Mouse (Mus musculus): ENCODE data around the gene Ciita. TPM values are rescaled to one million over a fixed set of nuclear protein-coding genes. Genes with fewer than 3 reads are reported as not detected.

The Ciita gene
- polyA plus RNA-seq, 1 experiment from 2014 or later = 0.49 TPM

- no peak overlapping the region for H3K4me2 ChIP-seq (ENCODE audit: low read depth, low read length)
- ATAC-seq (ENCODE audit: insufficient read depth, low FRiP score) = no peak
Observed at GRCm38 (mm10) chr16:10499122-10499521, 19.3 kb downstream of the Ciita start.

GRCm38 (mm10) chr16:10501865-10502264 lies 22.0 kb downstream of the Ciita start:
- Histone ChIP-seq H3K4me2 (ENCODE audit: low read depth, low read length) (no peak overlapping the region), H3K9me3 (replicated peaks; ENCODE audit: control insufficient read depth, low read length) (no peaks in the 10 kb centered on the region), H3K4me1 (ENCODE audit: control insufficient read depth, insufficient read depth, low read length) (no peaks in the 10 kb centered on the region), H3K27ac (ENCODE audit: low read length) (no peak overlapping the region), H3K4me3 (replicated peaks; ENCODE audit: low read length) (no peak overlapping the region), H3K36me3 (ENCODE audit: control insufficient read depth, insufficient read depth, low read length) (no peaks in the 10 kb centered on the region), H3K9ac (ENCODE audit: low read length) (no peak overlapping the region), H3K27me3 (ENCODE audit: control insufficient read depth, insufficient read depth, low read length) (no peaks in the 10 kb centered on the region)
- WGBS = 12% methylated on average over 8 of the region's 8 CpGs
- ATAC-seq (ENCODE audit: insufficient read depth, low FRiP score) = no peak; the same call in 1 of the 2 replicates

More at GRCm38 (mm10) chr16:10499122-10499521, 19.3 kb downstream of the Ciita start:
- H3K27me3 ChIP-seq (ENCODE audit: control insufficient read depth, insufficient read depth, low read length) = no peaks in the 10 kb centered on the region
- no peaks in the 10 kb centered on the region for H3K4me1 ChIP-seq (ENCODE audit: control insufficient read depth, insufficient read depth, low read length)
- 52% methylated on average over 1 of the region's 1 CpGs for WGBS
- H3K27ac ChIP-seq (ENCODE audit: low read length) = no peak overlapping the region
- H3K36me3 ChIP-seq (ENCODE audit: control insufficient read depth, insufficient read depth, low read length) = no peaks in the 10 kb centered on the region
- H3K4me3 ChIP-seq (replicated peaks; ENCODE audit: low read length) = no peak overlapping the region
- no peak overlapping the region for H3K9ac ChIP-seq (ENCODE audit: low read length)
- H3K9me3 ChIP-seq (replicated peaks; ENCODE audit: control insufficient read depth, low read length) = no peaks in the 10 kb centered on the region

DNA sequence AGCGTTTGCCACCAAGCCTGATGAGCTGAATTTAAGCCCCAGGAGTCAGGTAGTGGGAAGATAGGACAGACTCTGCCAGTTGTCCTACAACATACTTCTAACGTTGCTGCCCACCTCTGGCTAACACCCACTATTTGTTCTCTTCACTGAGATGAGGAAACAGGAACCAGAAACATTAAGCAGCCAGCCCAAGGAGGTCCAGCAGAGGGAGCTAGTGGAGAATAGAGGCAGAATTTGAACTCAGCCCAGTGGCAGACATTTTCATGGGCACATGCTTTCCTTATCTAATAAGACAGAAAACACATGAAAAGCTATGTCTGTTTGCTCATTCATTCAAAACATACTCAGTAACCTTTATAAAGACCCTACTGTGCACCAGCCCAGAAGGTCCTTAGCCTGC lies 23.2 kb downstream of the Ciita start:
- H3K36me3 ChIP-seq (ENCODE audit: control insufficient read depth, insufficient read depth, low read length) = no peaks in the 10 kb centered on the region
- WGBS = 62% methylated on average over 2 of the region's 2 CpGs
- no peaks in the 10 kb centered on the region for H3K4me1 ChIP-seq (ENCODE audit: control insufficient read depth, insufficient read depth, low read length)

GRCm38 (mm10) chr16:10507445-10507844 lies 27.6 kb downstream of the Ciita start:
- H3K36me3 ChIP-seq (ENCODE audit: control insufficient read depth, insufficient read depth, low read length) = no peaks in the 10 kb centered on the region
- no peak overlapping the region for H3K4me3 ChIP-seq (replicated peaks; ENCODE audit: low read length)
- H3K27me3 ChIP-seq (ENCODE audit: control insufficient read depth, insufficient read depth, low read length) = no peaks in the 10 kb centered on the region
- H3K4me2 ChIP-seq (ENCODE audit: low read depth, low read length) = no peak overlapping the region
- H3K9me3 ChIP-seq (replicated peaks; ENCODE audit: control insufficient read depth, low read length) = no peaks in the 10 kb centered on the region
- WGBS = 66% methylated on average over 4 of the region's 4 CpGs
- no peak overlapping the region for H3K27ac ChIP-seq (ENCODE audit: low read length)
- no peak overlapping the region for H3K9ac ChIP-seq (ENCODE audit: low read length)
- no peaks in the 10 kb centered on the region for H3K4me1 ChIP-seq (ENCODE audit: control insufficient read depth, insufficient read depth, low read length)
- no peak for ATAC-seq (ENCODE audit: insufficient read depth, low FRiP score)

More for the DNA sequence above, 23.2 kb downstream of the Ciita start:
- no peak overlapping the region for H3K27ac ChIP-seq (ENCODE audit: low read length)
- H3K4me2 ChIP-seq (ENCODE audit: low read depth, low read length) = no peak overlapping the region
- no peaks in the 10 kb centered on the region for H3K27me3 ChIP-seq (ENCODE audit: control insufficient read depth, insufficient read depth, low read length)
- no peak for ATAC-seq (ENCODE audit: insufficient read depth, low FRiP score)
- no peaks in the 10 kb centered on the region for H3K9me3 ChIP-seq (replicated peaks; ENCODE audit: control insufficient read depth, low read length)
- H3K4me3 ChIP-seq (replicated peaks; ENCODE audit: low read length) = no peak overlapping the region
- no peak overlapping the region for H3K9ac ChIP-seq (ENCODE audit: low read length)

DNA sequence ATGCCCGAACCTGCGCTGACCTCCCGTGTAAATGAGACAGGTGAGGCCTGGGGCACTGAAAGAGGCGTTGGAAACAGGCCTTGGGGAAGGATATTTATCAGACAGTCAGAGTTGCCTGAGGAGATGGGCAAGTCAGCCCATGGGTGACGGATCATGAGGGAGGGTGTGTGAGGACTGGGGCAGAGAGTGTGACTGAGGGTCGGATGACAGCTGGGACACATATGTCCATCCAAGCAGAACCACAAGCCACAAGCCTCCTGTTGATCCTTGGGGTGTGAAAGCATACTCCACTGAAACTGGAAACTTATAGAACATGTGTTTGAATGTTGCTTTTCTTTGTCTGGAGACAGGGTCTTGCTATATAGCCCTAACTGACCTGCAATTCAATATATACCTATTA lies 28.8 kb downstream of the Ciita start:
- H3K27ac ChIP-seq (ENCODE audit: low read length) = no peak overlapping the region
- H3K9me3 ChIP-seq (replicated peaks; ENCODE audit: control insufficient read depth, low read length) = no peaks in the 10 kb centered on the region
- no peak overlapping the region for H3K4me2 ChIP-seq (ENCODE audit: low read depth, low read length)
- ATAC-seq (ENCODE audit: insufficient read depth, low FRiP score) = no peak
- no peak overlapping the region for H3K9ac ChIP-seq (ENCODE audit: low read length)
- H3K36me3 ChIP-seq (ENCODE audit: control insufficient read depth, insufficient read depth, low read length) = no peaks in the 10 kb centered on the region
- H3K4me3 ChIP-seq (replicated peaks; ENCODE audit: low read length) = no peak overlapping the region
- H3K4me1 ChIP-seq (ENCODE audit: control insufficient read depth, insufficient read depth, low read length) = no peaks in the 10 kb centered on the region
- 53% methylated on average over 6 of the region's 6 CpGs for WGBS
- no peaks in the 10 kb centered on the region for H3K27me3 ChIP-seq (ENCODE audit: control insufficient read depth, insufficient read depth, low read length)

- no peaks in the 10 kb centered on the region for H3K36me3 ChIP-seq (ENCODE audit: control insufficient read depth, insufficient read depth, low read length)
- 52% methylated on average over 14 of the region's 14 CpGs for WGBS
- no peaks in the 10 kb centered on the region for H3K27me3 ChIP-seq (ENCODE audit: control insufficient read depth, insufficient read depth, low read length)
- no peaks in the 10 kb centered on the region for H3K9me3 ChIP-seq (replicated peaks; ENCODE audit: control insufficient read depth, low read length)
- H3K4me2 ChIP-seq (ENCODE audit: low read depth, low read length) = no peak overlapping the region
- no peak for ATAC-seq (ENCODE audit: insufficient read depth, low FRiP score)
- H3K27ac ChIP-seq (ENCODE audit: low read length) = no peak overlapping the region
- H3K4me1 ChIP-seq (ENCODE audit: control insufficient read depth, insufficient read depth, low read length) = no peaks in the 10 kb centered on the region
- no peak overlapping the region for H3K4me3 ChIP-seq (replicated peaks; ENCODE audit: low read length)
- H3K9ac ChIP-seq (ENCODE audit: low read length) = no peak overlapping the region
Observed at GRCm38 (mm10) chr16:10510477-10511133, 30.7 kb downstream of the Ciita start.

DNA sequence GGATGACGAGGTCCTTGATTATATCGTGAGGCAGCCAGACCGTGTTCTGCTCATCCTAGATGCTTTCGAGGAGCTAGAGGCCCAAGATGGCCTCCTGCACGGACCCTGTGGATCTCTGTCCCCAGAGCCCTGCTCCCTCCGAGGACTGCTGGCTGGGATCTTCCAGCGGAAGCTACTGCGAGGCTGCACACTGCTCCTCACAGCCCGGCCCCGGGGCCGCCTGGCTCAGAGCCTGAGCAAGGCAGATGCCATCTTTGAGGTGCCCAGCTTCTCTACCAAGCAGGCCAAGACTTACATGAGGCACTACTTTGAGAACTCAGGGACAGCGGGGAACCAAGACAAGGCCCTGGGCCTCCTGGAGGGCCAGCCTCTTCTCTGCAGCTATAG lies 31.3 kb downstream of the Ciita start:
- Histone ChIP-seq H3K36me3 (ENCODE audit: control insufficient read depth, insufficient read depth, low read length) (no peaks in the 10 kb centered on the region), H3K27ac (ENCODE audit: low read length) (no peak overlapping the region), H3K4me2 (ENCODE audit: low read depth, low read length) (no peak overlapping the region), H3K4me1 (ENCODE audit: control insufficient read depth, insufficient read depth, low read length) (no peaks in the 10 kb centered on the region), H3K9me3 (replicated peaks; ENCODE audit: control insufficient read depth, low read length) (no peaks in the 10 kb centered on the region), H3K9ac (ENCODE audit: low read length) (no peak overlapping the region), H3K27me3 (ENCODE audit: control insufficient read depth, insufficient read depth, low read length) (no peaks in the 10 kb centered on the region), H3K4me3 (replicated peaks; ENCODE audit: low read length) (no peak overlapping the region)
- WGBS = 81% methylated on average over 12 of the region's 12 CpGs
- no peak for ATAC-seq (ENCODE audit: insufficient read depth, low FRiP score)

- H3K36me3 ChIP-seq (ENCODE audit: control insufficient read depth, insufficient read depth, low read length) = no peaks in the 10 kb centered on the region
- H3K27ac ChIP-seq (ENCODE audit: low read length) = no peak overlapping the region
- no peaks in the 10 kb centered on the region for H3K4me1 ChIP-seq (ENCODE audit: control insufficient read depth, insufficient read depth, low read length)
- H3K27me3 ChIP-seq (ENCODE audit: control insufficient read depth, insufficient read depth, low read length) = no peaks in the 10 kb centered on the region
- H3K4me3 ChIP-seq (replicated peaks; ENCODE audit: low read length) = no peak overlapping the region
- WGBS = 85% methylated on average over 12 of the region's 12 CpGs
- no peak overlapping the region for H3K9ac ChIP-seq (ENCODE audit: low read length)
- no peak for ATAC-seq (ENCODE audit: insufficient read depth, low FRiP score)
- H3K9me3 ChIP-seq (replicated peaks; ENCODE audit: control insufficient read depth, low read length) = no peaks in the 10 kb centered on the region
- H3K4me2 ChIP-seq (ENCODE audit: low read depth, low read length) = no peak overlapping the region
Observed at GRCm38 (mm10) chr16:10515953-10516572, 36.2 kb downstream of the Ciita start.

DNA sequence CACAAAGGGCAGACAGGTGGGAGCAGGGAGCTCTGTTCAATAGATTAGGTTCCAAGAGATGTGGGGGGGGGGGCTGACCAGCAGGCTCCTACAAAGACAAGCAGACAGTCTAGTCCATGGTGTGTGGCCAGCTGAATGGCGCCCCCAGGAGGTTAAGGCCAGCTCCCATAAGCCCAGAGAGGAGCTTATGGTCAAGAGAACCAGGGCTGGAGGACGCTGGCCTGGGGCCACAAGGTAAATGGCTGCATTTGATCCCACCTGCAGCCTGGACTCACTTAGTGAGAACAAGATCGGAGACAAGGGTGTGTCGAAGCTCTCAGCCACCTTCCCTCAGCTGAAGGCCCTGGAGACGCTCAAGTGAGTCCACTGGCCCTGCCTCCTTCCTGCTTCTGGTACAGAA lies 38.2 kb downstream of the Ciita start:
- no peaks in the 10 kb centered on the region for H3K27me3 ChIP-seq (ENCODE audit: control insufficient read depth, insufficient read depth, low read length)
- H3K9ac ChIP-seq (ENCODE audit: low read length) = no peak overlapping the region
- 51% methylated on average over 5 of the region's 5 CpGs for WGBS
- H3K4me2 ChIP-seq (ENCODE audit: low read depth, low read length) = no peak overlapping the region
- no peaks in the 10 kb centered on the region for H3K9me3 ChIP-seq (replicated peaks; ENCODE audit: control insufficient read depth, low read length)
- H3K36me3 ChIP-seq (ENCODE audit: control insufficient read depth, insufficient read depth, low read length) = no peaks in the 10 kb centered on the region
- H3K27ac ChIP-seq (ENCODE audit: low read length) = no peak overlapping the region
- H3K4me1 ChIP-seq (ENCODE audit: control insufficient read depth, insufficient read depth, low read length) = no peaks in the 10 kb centered on the region
- no peak overlapping the region for H3K4me3 ChIP-seq (replicated peaks; ENCODE audit: low read length)
- ATAC-seq (ENCODE audit: insufficient read depth, low FRiP score) = no peak
